Mouse (Mus musculus) forebrain, embryonic 13.5 days (tissue): ENCODE results near the gene Hspb3. TPM values are rescaled to one million over a fixed set of nuclear protein-coding genes. Genes with fewer than 3 reads are reported as not detected.

Source experiments
- ATAC-seq: fragments of 200-750 bp; cut with Nextera tagmentation; 2 replicates; pipeline ENCODE4 v1.8.0; 2017
- H3K27ac ChIP-seq: fragments of 300-500 bp; sonication (generic); 2 replicates; pipeline ENCODE4 v1.5.1; 2015; ENCODE audit warnings: inconsistent platforms, mild to moderate bottlenecking, moderate library complexity
- H3K27me3 ChIP-seq: fragments of 300-500 bp; sonication (generic); 2 replicates; pipeline ENCODE4 v1.6.1; 2015; ENCODE audit warnings: mild to moderate bottlenecking, inconsistent platforms
- H3K36me3 ChIP-seq: fragments of 300-500 bp; sonication (generic); 2 replicates; pipeline ENCODE4 v1.6.1; 2015; ENCODE audit warnings: mild to moderate bottlenecking, inconsistent platforms; ENCODE audit not compliant: poor library complexity, severe bottlenecking
- H3K4me1 ChIP-seq: fragments of 300-500 bp; sonication (generic); 2 replicates; pipeline ENCODE4 v1.6.1; 2015; ENCODE audit warnings: inconsistent platforms
- H3K4me2 ChIP-seq: fragments of 300-500 bp; sonication (generic); 2 replicates; pipeline ENCODE4 v1.6.1; 2015; ENCODE audit warnings: inconsistent platforms, mild to moderate bottlenecking, moderate library complexity
- H3K4me3 ChIP-seq: fragments of 300-500 bp; sonication (generic); 2 replicates; pipeline ENCODE4 v1.5.1; 2015; ENCODE audit warnings: mild to moderate bottlenecking, inconsistent platforms
- H3K9ac ChIP-seq: fragments of 300-500 bp; sonication (generic); 2 replicates; pipeline ENCODE4 v1.6.1; 2015; ENCODE audit warnings: mild to moderate bottlenecking, inconsistent platforms
- H3K9me3 ChIP-seq: fragments of 300-500 bp; sonication (generic); replicated peaks from 2 replicates; pipeline ENCODE4 v1.6.1; 2016; ENCODE audit warnings: inconsistent platforms
- WGBS: fragments of 180-500 bp; shearing (Covaris S2); methylation state at CpG from one replicate; pipeline ENCODE4 v1.1.7; 2015; 5-methylcytosine and 5-hydroxymethylcytosine counted together
- polyA plus RNA-seq: library from polyadenylated mRNA; unstranded; fragments of >200 nt; fragmentation: Nextera tagmentation; extraction: Ambion mirVana; gene quantifications from 2 replicates; pipeline ENCODE4 v1.2.1, GENCODE M21; 2015

Hspb3 gene
- polyA plus RNA-seq, 1 experiment from 2014 or later, result not detected

DNA sequence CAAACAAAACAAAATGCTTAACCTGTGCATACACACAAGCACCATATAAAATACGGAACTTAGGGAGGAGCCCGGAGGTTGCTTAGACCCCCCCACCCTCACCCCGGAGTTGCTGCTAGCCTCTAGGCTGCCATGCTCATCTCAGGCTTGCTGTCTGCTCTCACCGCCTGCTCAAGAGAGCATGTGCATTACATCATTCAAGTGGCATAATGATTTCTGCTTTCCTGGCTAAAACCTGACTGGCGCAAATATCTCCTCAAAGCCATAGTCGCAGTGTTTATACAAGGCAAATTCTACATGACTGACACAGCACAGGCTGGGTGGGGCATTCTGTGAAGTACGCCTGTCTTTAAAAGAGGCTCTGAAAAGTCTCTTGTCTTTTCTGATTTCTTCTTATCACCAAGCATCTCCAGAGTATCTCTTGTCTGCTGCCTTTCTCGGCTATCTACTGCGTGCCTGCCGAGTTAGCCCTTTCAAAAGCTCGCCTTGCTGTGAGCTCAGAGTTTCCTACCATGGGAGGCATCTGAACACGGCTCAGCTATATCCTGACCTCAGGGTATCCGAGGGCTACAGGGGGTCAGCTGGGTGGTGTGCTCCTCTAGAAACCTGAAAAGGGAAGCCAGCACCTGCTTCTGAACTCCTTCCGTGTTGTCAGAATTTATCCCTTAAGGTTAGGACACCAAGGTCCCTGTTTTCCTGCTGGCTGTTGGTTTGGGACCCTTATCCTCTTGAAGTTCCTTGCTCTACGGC, 28.6 kb downstream of the Hspb3 start:
- ATAC-seq, result 0 out of 2 replicates have a peak, but pooled peaks have one; percentile 30

GRCm38 (mm10) chr13:113632506-113632905, 31.0 kb downstream of the Hspb3 start:
- WGBS, result 54% methylated on average over 6 of the region's 6 CpGs
- H3K4me2 ChIP-seq, result no peak overlapping the region
- H3K9ac ChIP-seq, result no peak overlapping the region
- no peak overlapping the region for H3K4me3 ChIP-seq
- no peaks in the 10 kb centered on the region for H3K9me3 ChIP-seq
- no peak for ATAC-seq
- H3K36me3 ChIP-seq, result no peaks in the 10 kb centered on the region
- H3K27ac ChIP-seq, result no peak overlapping the region
- H3K4me1 ChIP-seq, result no peaks in the 10 kb centered on the region
- H3K27me3 ChIP-seq, result no peaks in the 10 kb centered on the region

More for the DNA sequence above, 28.6 kb downstream of the Hspb3 start:
- Histone ChIP-seq H3K9me3 (no peaks in the 10 kb centered on the region), H3K36me3 (no peaks in the 10 kb centered on the region), H3K9ac (no peak overlapping the region), H3K27me3 (no peaks in the 10 kb centered on the region), H3K4me1 (no peaks in the 10 kb centered on the region), H3K4me3 (no peak overlapping the region), H3K4me2 (no peak overlapping the region), H3K27ac (no peak overlapping the region)
- WGBS, result 84% methylated on average over 15 of the region's 15 CpGs

DNA sequence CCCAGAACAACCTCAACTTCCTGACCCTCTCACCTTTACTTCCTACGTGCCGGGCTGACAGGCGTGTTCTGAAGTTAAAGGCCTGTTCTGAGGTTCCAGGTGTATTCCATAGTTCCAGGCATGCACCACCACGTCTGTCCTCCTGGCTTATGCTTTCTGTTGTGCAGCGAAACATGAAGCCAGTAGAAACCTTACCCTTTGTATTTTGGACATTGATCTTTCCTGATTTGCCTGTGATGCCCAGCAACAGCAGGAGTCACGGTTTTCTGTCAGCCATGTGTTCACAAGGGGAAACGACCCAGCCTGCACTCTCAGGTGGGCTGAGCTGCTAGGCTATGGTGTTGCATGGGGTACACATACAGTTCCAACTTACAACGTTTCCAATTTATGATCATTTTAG, 35.9 kb downstream of the Hspb3 start:
- Histone ChIP-seq H3K9me3 (no peaks in the 10 kb centered on the region), H3K4me2 (no peak overlapping the region), H3K4me3 (no peak overlapping the region), H3K4me1 (no peaks in the 10 kb centered on the region), H3K9ac (no peak overlapping the region), H3K36me3 (no peaks in the 10 kb centered on the region), H3K27me3 (no peaks in the 10 kb centered on the region), H3K27ac (no peak overlapping the region)
- no peak for ATAC-seq
- 81% methylated on average over 8 of the region's 8 CpGs for WGBS

GRCm38 (mm10) chr13:113622865-113623255, 40.6 kb downstream of the Hspb3 start:
- no peaks in the 10 kb centered on the region for H3K9me3 ChIP-seq
- WGBS, result 85% methylated on average over 8 of the region's 8 CpGs

GRCm38 (mm10) chr13:113622122-113622864, 41.2 kb downstream of the Hspb3 start:
- Histone ChIP-seq H3K4me1 (peaks cover 5% of the 10 kb centered on the region), H3K4me2 (no peak overlapping the region), H3K9me3 (no peaks in the 10 kb centered on the region), H3K4me3 (no peak overlapping the region), H3K36me3 (no peaks in the 10 kb centered on the region), H3K27ac (no peak overlapping the region), H3K9ac (no peak overlapping the region), H3K27me3 (no peaks in the 10 kb centered on the region)
- WGBS, result 65% methylated on average over 11 of the region's 11 CpGs
- no peak for ATAC-seq

More at GRCm38 (mm10) chr13:113622865-113623255, 40.6 kb downstream of the Hspb3 start:
- no peak overlapping the region for H3K9ac ChIP-seq
- H3K4me2 ChIP-seq, result no peak overlapping the region
- H3K4me1 ChIP-seq, result no peaks in the 10 kb centered on the region
- no peaks in the 10 kb centered on the region for H3K27me3 ChIP-seq
- no peak for ATAC-seq
- H3K36me3 ChIP-seq, result no peaks in the 10 kb centered on the region
- H3K4me3 ChIP-seq, result no peak overlapping the region
- H3K27ac ChIP-seq, result no peak overlapping the region

- ATAC-seq, result no peak
- no peaks in the 10 kb centered on the region for H3K9me3 ChIP-seq
- no peak overlapping the region for H3K27ac ChIP-seq
- peaks cover 38% of the 10 kb centered on the region for H3K4me1 ChIP-seq
- H3K9ac ChIP-seq, result no peak overlapping the region
- H3K4me3 ChIP-seq, result no peak overlapping the region
- no peak overlapping the region for H3K4me2 ChIP-seq
- WGBS, result 77% methylated on average over 9 of the region's 9 CpGs
- no peaks in the 10 kb centered on the region for H3K27me3 ChIP-seq
- no peaks in the 10 kb centered on the region for H3K36me3 ChIP-seq
Measured at GRCm38 (mm10) chr13:113619003-113619402, 44.5 kb downstream of the Hspb3 start.

DNA sequence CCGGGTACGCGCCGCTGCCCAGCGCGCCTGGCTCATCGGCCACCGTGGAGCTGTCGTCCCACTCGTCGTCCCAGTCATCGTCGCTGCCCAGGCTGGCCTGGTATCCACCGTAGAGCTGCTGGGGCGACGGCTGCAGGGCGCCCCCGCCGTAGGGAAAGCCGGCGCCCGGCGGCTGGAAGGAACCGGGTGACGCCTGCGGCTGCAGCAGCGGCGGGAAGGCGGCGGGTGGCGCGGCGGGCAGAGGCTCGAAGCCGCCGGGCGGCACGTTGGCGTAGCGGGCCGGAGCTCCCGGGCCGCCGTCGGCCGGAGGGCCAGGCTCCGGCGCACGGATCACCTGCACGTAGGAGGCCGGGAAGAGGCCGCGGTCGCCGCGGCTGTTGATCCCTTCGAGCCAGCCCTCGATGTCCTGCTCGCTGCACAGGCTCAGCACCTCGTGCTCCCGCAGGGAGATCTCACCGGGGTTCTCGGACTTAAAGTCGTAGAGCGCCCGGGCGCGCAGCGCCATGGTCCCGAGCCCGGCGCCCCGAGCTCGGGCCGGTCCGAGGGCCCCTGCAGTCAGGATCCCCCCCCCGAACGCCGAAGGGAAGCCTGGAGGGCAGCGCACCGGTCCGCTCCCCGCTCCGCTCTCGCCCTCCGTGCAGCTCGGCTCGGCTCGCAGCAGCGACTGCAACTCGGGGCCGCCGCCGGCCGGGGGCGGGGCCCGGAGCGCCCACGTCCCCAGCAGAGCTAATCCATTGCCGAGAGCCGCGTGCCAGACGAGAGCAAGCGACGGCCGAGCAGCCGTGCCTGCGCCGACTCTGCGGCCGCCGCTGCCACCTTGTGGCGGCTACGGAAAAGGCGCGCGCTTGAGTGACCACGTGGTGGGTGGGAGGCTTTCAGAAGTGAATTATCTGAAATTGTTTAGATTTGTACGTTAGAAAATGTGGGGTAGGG, 45.3 kb downstream of the Hspb3 start, which contains the start of gene Snx18:
Snx18 (minus strand) TSS at position 674 of the 933 bp plus-strand sequence.
- H3K4me2 ChIP-seq, result peak within 1 kb of the TSS; percentile 90
- H3K9ac ChIP-seq, result peak within 1 kb of the TSS; percentile 90
- H3K4me3 ChIP-seq, result peak within 1 kb of the TSS; percentile 78
- H3K36me3 ChIP-seq, result no peaks in the 10 kb centered on the region
- H3K27ac ChIP-seq, result peak within 1 kb of the TSS; percentile 86
- peaks cover 47% of the 10 kb centered on the region for H3K4me1 ChIP-seq
- H3K27me3 ChIP-seq, result no peaks in the 10 kb centered on the region
- WGBS, result under 1% methylated on average over 90 of the region's 119 CpGs
- H3K9me3 ChIP-seq, result no peaks in the 10 kb centered on the region
- ATAC-seq, result peak; percentile 97

- peak overlapping the region; percentile 90 for H3K4me2 ChIP-seq
- H3K4me3 ChIP-seq, result peak overlapping the region; percentile 78
- no peak for ATAC-seq
- H3K27me3 ChIP-seq, result no peaks in the 10 kb centered on the region
- H3K36me3 ChIP-seq, result no peaks in the 10 kb centered on the region
- no peak overlapping the region for H3K27ac ChIP-seq
- WGBS, result 14% methylated on average over 44 of the region's 49 CpGs
- H3K4me1 ChIP-seq, result peaks cover 54% of the 10 kb centered on the region
- no peaks in the 10 kb centered on the region for H3K9me3 ChIP-seq
- H3K9ac ChIP-seq, result peak overlapping the region; percentile 90
Measured at GRCm38 (mm10) chr13:113617338-113617890, 46.1 kb downstream of the Hspb3 start.

DNA sequence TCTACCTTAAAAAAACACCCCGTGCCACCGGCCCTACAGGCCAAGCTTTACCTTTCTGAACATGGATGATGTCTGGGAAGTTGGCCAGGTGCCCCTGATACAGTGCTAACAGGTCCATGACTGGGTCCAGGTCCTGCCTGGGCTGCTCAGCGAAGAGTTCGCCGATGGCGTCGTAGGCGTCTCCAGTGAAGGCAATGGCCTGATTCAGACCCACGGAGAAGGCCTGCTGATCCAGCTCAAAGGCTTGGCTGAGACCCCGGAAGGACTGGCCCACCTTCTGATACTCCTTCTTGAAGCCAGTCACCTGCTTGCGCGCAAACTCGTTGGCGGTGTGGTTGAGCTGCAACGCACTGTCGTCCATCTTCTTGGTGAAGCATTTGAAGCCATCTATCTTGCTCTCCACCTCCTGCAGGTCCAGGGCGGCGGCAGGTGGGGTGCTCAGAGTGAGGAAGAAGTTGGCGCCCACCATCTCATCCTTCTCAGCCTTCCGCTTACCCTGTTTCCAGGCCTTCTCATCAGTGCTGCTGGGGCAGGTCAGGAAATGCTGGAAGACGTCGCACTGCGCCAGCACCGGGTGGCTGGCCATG, 46.6 kb downstream of the Hspb3 start:
- no peak overlapping the region for H3K27ac ChIP-seq
- H3K9ac ChIP-seq, result peak overlapping the region; percentile 90
- H3K4me1 ChIP-seq, result peaks cover 60% of the 10 kb centered on the region
- H3K36me3 ChIP-seq, result no peaks in the 10 kb centered on the region
- ATAC-seq, result no peak
- H3K4me3 ChIP-seq, result peak overlapping the region; percentile 78
- peak overlapping the region; percentile 90 for H3K4me2 ChIP-seq
- H3K9me3 ChIP-seq, result no peaks in the 10 kb centered on the region
- 70% methylated on average over 24 of the region's 24 CpGs for WGBS
- no peaks in the 10 kb centered on the region for H3K27me3 ChIP-seq

- no peak for ATAC-seq
- Histone ChIP-seq H3K27me3 (no peaks in the 10 kb centered on the region), H3K36me3 (no peaks in the 10 kb centered on the region), H3K4me3 (peak overlapping the region; percentile 78), H3K9ac (peak overlapping the region; percentile 90), H3K4me1 (peaks cover 67% of the 10 kb centered on the region), H3K9me3 (no peaks in the 10 kb centered on the region), H3K4me2 (peak overlapping the region; percentile 90), H3K27ac (no peak overlapping the region)
- WGBS, result 9% methylated on average over 8 of the region's 8 CpGs
Measured at GRCm38 (mm10) chr13:113615971-113616671, 47.4 kb downstream of the Hspb3 start.

DNA sequence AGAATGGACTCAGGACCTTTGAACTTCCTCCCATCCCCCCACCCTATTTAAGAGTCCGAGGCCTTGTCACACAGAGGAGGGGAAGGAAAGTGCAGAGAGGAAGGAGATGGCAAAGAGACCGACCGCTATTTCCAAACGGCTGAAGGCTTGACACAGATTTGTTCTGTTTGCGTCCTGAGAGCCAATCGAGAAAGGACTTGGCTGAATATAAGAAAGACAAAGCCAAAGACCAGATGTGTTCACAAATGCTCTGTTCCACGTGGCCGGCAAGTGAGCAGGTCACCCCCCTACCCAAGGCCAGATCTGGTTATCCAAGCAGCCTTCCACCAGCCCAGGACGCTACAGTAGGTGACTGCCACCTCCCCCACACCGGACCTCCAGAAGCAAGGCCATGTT, 47.9 kb downstream of the Hspb3 start:
- Histone ChIP-seq H3K4me1 (peaks cover 73% of the 10 kb centered on the region), H3K4me2 (peak overlapping the region; percentile 90), H3K27ac (no peak overlapping the region), H3K27me3 (no peaks in the 10 kb centered on the region), H3K9me3 (no peaks in the 10 kb centered on the region), H3K9ac (peak overlapping the region; percentile 90), H3K36me3 (no peaks in the 10 kb centered on the region), H3K4me3 (peak overlapping the region; percentile 78)
- no peak for ATAC-seq
- WGBS, result 2% methylated on average over 10 of the region's 10 CpGs
